Mouse (Mus musculus): ENCODE results near the gene Nupl2. TPM values are rescaled to one million over a fixed set of nuclear protein-coding genes. Genes with fewer than 3 reads are reported as not detected.

The Nupl2 gene
- 19.8 and 21.9 TPM in 2 replicates for polyA plus RNA-seq (2016; fragmentation: Nextera tagmentation; extraction: Ambion mirVana)

DNA sequence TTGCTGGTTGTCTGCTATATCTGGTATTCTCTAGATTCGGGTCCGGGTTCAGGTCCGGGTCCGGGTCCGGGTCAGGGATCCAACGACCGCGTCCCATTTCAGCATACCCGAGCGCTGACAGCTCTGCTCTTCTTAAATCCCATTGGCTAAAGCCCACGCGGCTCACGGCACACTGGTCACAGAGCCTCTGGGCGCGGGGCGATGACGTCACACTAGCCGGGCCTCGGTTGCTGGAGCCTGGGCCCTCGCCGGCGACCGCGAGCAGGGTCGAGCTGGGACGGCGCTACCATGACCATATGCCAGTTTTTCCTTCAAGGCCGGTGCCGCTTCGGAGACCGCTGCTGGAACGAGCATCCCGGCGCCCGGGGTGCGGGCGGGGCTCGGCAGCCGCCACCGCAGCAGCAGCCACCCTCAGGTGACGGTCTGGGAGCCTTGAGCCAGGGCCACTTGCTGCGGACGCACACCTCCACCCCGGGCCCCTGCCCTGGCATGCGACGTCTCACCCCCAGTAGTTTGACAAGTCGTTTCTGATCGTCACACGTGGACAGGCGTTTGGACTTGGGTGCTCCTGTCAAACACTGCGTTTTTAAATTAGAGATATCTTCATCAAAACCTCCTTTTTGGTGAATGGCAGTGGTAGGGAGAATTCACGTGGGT lies at the start of gene Nupl2:
Gene Nupl2 (plus strand): TSS at position 175 of the 657 bp plus-strand sequence.
- under 1% methylated on average over 52 of the region's 52 CpGs for WGBS
- peak; percentile 96 for DNase-seq (ENCODE audit: low spot score)
- peaks cover 10% of the 10 kb centered on the region for H3K4me1 ChIP-seq
- H3K27ac ChIP-seq (replicated peaks) = peak within 1 kb of the TSS; percentile 93
- H3K27me3 ChIP-seq (ENCODE audit: low read depth, poor library complexity, severe bottlenecking) = no peaks in the 10 kb centered on the region
- H3K9me3 ChIP-seq (replicated peaks) = no peaks in the 10 kb centered on the region
- peak within 1 kb of the TSS; percentile 82 for H3K4me3 ChIP-seq
- peaks cover 36% of the 10 kb centered on the region for H3K36me3 ChIP-seq

- Histone ChIP-seq H3K4me1 (peaks cover 49% of the 10 kb centered on the region), H3K4me3 (no peak overlapping the region), H3K27me3 (ENCODE audit: low read depth, poor library complexity, severe bottlenecking) (no peaks in the 10 kb centered on the region), H3K9me3 (replicated peaks) (no peaks in the 10 kb centered on the region), H3K27ac (replicated peaks) (no peak overlapping the region), H3K36me3 (peaks cover 33% of the 10 kb centered on the region)
- 90% methylated on average over 2 of the region's 2 CpGs for WGBS
- DNase-seq (ENCODE audit: low spot score) = no peak
Observed at GRCm38 (mm10) chr5:24122221-24122620, 42.5 kb upstream of the Nupl2 start.

DNA sequence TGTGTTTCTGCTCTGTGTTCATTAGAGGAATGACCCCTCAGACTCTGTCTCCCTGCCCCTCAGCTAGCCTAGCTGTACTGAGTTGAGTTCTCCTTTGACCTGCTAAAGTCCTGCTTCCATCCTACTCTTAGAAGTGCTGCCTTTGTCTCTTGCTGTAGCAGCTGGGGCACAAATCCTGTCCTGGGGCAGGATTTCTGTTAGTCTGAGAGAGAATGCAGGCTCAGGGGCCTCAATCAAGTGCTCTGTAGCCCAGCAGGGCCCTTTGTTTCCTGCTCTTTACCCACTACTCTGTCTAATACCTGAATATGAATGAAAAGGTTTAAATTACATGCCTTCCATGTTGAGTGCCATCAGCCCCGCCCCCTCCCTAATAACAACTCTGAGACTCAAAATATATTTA lies 40.6 kb upstream of the Nupl2 start:
- 61% methylated on average over 1 of the region's 1 CpGs for WGBS
- Histone ChIP-seq H3K27me3 (ENCODE audit: low read depth, poor library complexity, severe bottlenecking) (no peaks in the 10 kb centered on the region), H3K27ac (replicated peaks) (peak overlapping the region; percentile 90), H3K4me3 (peak overlapping the region; percentile 26), H3K9me3 (replicated peaks) (no peaks in the 10 kb centered on the region), H3K36me3 (peaks cover 33% of the 10 kb centered on the region), H3K4me1 (peaks cover 49% of the 10 kb centered on the region)
- DNase-seq (ENCODE audit: low spot score) = peak; percentile 62

GRCm38 (mm10) chr5:24124579-24125276 lies 40.0 kb upstream of the Nupl2 start:
- Histone ChIP-seq H3K36me3 (peaks cover 31% of the 10 kb centered on the region), H3K9me3 (replicated peaks) (no peaks in the 10 kb centered on the region), H3K4me3 (no peak overlapping the region), H3K4me1 (peaks cover 49% of the 10 kb centered on the region), H3K27me3 (ENCODE audit: low read depth, poor library complexity, severe bottlenecking) (no peaks in the 10 kb centered on the region), H3K27ac (replicated peaks) (peak overlapping the region; percentile 90)
- WGBS = 42% methylated on average over 3 of the region's 3 CpGs
- no peak for DNase-seq (ENCODE audit: low spot score)

DNA sequence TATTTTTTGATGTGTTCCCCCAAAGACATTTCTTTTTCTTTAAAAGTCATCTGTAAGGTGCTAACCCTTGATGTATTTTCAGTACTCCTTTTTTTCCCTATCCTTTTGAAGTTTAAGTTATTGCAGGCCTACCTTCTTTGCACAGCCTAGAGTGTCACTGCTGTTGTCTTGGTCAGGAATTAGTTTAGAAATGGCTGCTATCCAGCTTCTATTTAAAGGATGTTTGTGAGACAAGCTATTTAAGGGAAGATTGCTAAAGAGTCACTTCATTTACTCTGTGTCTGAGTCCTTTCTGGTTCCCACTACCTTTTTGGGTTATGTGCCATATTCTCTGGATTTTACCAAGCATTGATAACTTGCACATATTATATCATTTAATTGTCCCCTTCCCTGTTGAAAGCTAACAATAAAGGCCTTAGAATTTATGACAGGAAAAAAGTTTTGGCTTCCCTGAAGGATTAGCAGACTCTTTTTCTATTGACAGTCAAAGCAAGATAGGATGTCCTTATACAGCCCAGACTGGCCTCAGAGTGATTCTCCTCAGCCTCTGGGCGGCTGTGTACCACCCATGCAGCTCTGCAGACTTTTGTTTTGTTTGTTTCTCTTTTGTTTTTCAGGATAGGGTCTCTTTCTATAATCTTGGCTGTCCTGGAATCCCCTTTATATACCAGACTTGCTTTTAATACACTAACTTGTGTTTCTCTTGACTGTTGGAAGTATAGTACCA lies 38.7 kb upstream of the Nupl2 start:
- no peak overlapping the region for H3K4me3 ChIP-seq
- peaks cover 49% of the 10 kb centered on the region for H3K4me1 ChIP-seq
- peak overlapping the region; percentile 33; the same call in 1 of the 2 replicates for H3K27ac ChIP-seq (replicated peaks)
- H3K36me3 ChIP-seq = peaks cover 30% of the 10 kb centered on the region
- no peaks in the 10 kb centered on the region for H3K27me3 ChIP-seq (ENCODE audit: low read depth, poor library complexity, severe bottlenecking)
- WGBS = 41% methylated on average over 1 of the region's 1 CpGs
- DNase-seq (ENCODE audit: low spot score) = no peak
- no peaks in the 10 kb centered on the region for H3K9me3 ChIP-seq (replicated peaks)

DNA sequence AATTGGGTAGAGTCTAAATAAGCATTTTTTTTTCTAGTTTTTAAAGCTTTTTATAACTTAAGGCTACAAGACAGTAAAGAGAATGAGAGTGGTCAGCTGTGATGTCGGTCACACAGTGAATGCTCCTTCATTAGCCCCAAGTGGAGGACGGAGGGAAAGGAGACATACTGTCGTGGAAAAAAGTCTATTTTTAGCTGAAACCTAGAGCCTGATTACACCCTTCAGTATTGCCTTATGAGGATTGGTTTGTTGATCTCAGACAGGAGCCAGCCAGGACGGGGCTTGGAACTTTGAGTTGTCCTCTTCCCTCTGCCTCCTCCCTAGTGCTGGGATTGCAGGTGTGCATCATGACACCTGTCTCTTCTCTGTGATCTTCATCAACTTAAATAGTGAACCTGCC lies 37.8 kb upstream of the Nupl2 start:
- no peaks in the 10 kb centered on the region for H3K9me3 ChIP-seq (replicated peaks)
- no peak for DNase-seq (ENCODE audit: low spot score)
- 89% methylated on average over 4 of the region's 4 CpGs for WGBS

DNA sequence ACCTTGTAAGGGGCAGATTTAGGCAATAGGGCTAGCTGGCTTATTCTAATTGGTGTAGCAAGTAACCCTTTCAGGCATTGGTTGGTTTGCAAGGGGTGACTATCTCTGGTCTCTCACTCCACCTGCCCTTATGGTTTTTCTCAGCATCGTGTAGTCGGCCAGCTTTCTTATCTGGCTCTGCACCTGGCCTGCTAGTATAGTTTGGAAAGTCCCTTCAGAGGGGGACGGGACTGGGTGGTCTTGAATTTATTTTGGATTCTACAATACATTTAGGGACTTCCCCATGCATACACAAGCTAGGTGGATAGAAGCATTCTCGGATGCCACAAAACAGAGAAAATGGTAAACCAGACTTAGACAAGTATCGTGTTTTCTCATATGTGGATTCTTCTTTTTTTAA lies 17.8 kb upstream of the Nupl2 start:
- H3K36me3 ChIP-seq = peaks cover 97% of the 10 kb centered on the region
- no peaks in the 10 kb centered on the region for H3K9me3 ChIP-seq (replicated peaks)
- DNase-seq (ENCODE audit: low spot score) = no peak
- WGBS = 84% methylated on average over 5 of the region's 5 CpGs
- no peaks in the 10 kb centered on the region for H3K4me1 ChIP-seq
- H3K4me3 ChIP-seq = no peak overlapping the region
- H3K27ac ChIP-seq (replicated peaks) = no peak overlapping the region
- no peaks in the 10 kb centered on the region for H3K27me3 ChIP-seq (ENCODE audit: low read depth, poor library complexity, severe bottlenecking)

More for the DNA sequence above, 37.8 kb upstream of the Nupl2 start:
- Histone ChIP-seq H3K4me3 (no peak overlapping the region), H3K4me1 (peaks cover 49% of the 10 kb centered on the region), H3K27me3 (ENCODE audit: low read depth, poor library complexity, severe bottlenecking) (no peaks in the 10 kb centered on the region), H3K36me3 (peaks cover 33% of the 10 kb centered on the region), H3K27ac (replicated peaks) (no peak overlapping the region)

- no peak for DNase-seq (ENCODE audit: low spot score)
- H3K27ac ChIP-seq (replicated peaks) = no peak overlapping the region
- H3K4me3 ChIP-seq = no peak overlapping the region
- H3K4me1 ChIP-seq = no peaks in the 10 kb centered on the region
- H3K27me3 ChIP-seq (ENCODE audit: low read depth, poor library complexity, severe bottlenecking) = no peaks in the 10 kb centered on the region
- no peaks in the 10 kb centered on the region for H3K9me3 ChIP-seq (replicated peaks)
- peaks cover 89% of the 10 kb centered on the region for H3K36me3 ChIP-seq
Observed at GRCm38 (mm10) chr5:24152199-24152598, 12.6 kb upstream of the Nupl2 start.

GRCm38 (mm10) chr5:24156774-24157173 lies 8.0 kb upstream of the Nupl2 start:
- Histone ChIP-seq H3K27me3 (ENCODE audit: low read depth, poor library complexity, severe bottlenecking) (no peaks in the 10 kb centered on the region), H3K4me3 (no peak overlapping the region), H3K27ac (replicated peaks) (no peak overlapping the region), H3K4me1 (no peaks in the 10 kb centered on the region), H3K36me3 (peaks cover 88% of the 10 kb centered on the region), H3K9me3 (replicated peaks) (no peaks in the 10 kb centered on the region)
- DNase-seq (ENCODE audit: low spot score) = no peak
- WGBS = 90% methylated on average over 6 of the region's 6 CpGs

- Histone ChIP-seq H3K27ac (replicated peaks) (no peak overlapping the region), H3K9me3 (replicated peaks) (no peaks in the 10 kb centered on the region), H3K27me3 (ENCODE audit: low read depth, poor library complexity, severe bottlenecking) (no peaks in the 10 kb centered on the region), H3K4me3 (no peak overlapping the region), H3K4me1 (peaks cover 10% of the 10 kb centered on the region), H3K36me3 (peaks cover 36% of the 10 kb centered on the region)
- no peak for DNase-seq (ENCODE audit: low spot score)
- WGBS = 62% methylated on average over 5 of the region's 5 CpGs
Observed at GRCm38 (mm10) chr5:24167263-24167662, 2.5 kb downstream of the Nupl2 start.

DNA sequence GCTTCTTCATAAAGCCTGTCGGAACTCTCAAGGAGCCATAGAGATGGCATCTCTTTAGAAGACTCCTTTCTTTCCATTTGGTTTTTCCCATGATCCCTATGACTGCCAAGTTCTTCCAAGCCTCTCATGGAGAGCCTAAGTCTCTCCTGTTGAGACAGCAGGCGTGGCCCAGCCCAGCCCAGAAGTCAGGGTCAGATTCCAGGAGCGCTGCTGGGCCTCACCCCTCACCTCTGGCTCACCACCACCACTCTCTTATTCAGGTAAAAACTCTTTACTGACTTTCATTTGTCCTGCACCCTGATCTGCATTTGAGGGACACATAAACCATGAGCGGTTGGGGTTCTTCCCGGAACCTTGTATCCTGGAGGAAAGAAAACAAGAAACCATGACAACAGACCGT lies 5.1 kb downstream of the Nupl2 start:
- H3K4me3 ChIP-seq = no peak overlapping the region
- H3K4me1 ChIP-seq = peaks cover 7% of the 10 kb centered on the region
- H3K27ac ChIP-seq (replicated peaks) = no peak overlapping the region
- 94% methylated on average over 6 of the region's 6 CpGs for WGBS
- DNase-seq (ENCODE audit: low spot score) = no peak
- H3K27me3 ChIP-seq (ENCODE audit: low read depth, poor library complexity, severe bottlenecking) = no peaks in the 10 kb centered on the region
- peaks cover 52% of the 10 kb centered on the region for H3K36me3 ChIP-seq
- H3K9me3 ChIP-seq (replicated peaks) = no peaks in the 10 kb centered on the region

DNA sequence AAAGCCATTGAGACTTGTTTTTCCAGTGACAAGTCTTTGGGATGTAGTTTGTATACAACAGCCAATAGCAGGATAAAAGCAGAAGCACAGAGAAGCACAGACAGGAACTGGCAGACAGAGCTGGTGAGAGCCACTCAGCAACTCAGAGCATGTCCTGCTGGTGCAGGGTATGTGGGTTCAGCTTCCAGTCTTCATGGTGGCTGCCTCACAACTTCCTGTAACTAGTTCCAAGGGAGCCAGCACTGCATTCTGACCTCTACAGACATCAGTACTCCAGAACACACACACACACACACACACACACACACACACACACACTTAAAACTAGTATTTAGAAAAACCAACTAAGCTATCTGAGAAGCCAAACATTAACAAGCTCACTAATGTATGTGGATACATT lies 7.3 kb downstream of the Nupl2 start:
- Histone ChIP-seq H3K9me3 (replicated peaks) (no peaks in the 10 kb centered on the region), H3K36me3 (peaks cover 66% of the 10 kb centered on the region), H3K27ac (replicated peaks) (no peak overlapping the region), H3K27me3 (ENCODE audit: low read depth, poor library complexity, severe bottlenecking) (no peaks in the 10 kb centered on the region), H3K4me1 (no peaks in the 10 kb centered on the region), H3K4me3 (no peak overlapping the region)
- DNase-seq (ENCODE audit: low spot score) = no peak
